Comparison of ENCODE assay signal across 8 mouse cellular contexts in genomic region chr6:71166551-71167169, GRCm38 (mm10). TPM values are rescaled to one million over a fixed set of nuclear protein-coding genes. Genes with fewer than 3 reads are reported as not detected.
A peak's percentile ranks its signal among the peaks of the same experiment; 100 is the strongest.
DNase-seq lines count a peak whose midpoint lies in the region; ATAC-seq and TF ChIP-seq lines count a peak whose summit lies in the region.
"Had no signal": no experiment of that assay in that cellular context is flagged by ENCODE, and none has a peak within 500 bp of the region (broad histone marks: within the 10 kb centered on the region; RNA-seq: fewer than 3 reads in every experiment).

No protein-coding gene starts in this region.

- no peaks in the 10 kb centered on the region for H3K79me2 ChIP-seq in CH12.LX (replicated peaks; ENCODE audit: control insufficient read depth, extremely low read depth, insufficient read depth, poor library complexity, severe bottlenecking)

- H3K27ac ChIP-seq in layer of hippocampus, adult 2 months, result no peak overlapping the region
- H3K27ac ChIP-seq in CH12.LX (ENCODE audit: insufficient read depth, low read depth), result no peak overlapping the region
- H3K27ac ChIP-seq in hindbrain, embryonic 15.5 days (replicated peaks), result no peak overlapping the region
- H3K27ac ChIP-seq in midbrain, postnatal 0 days (ENCODE audit: low read depth, low read length), result no peak overlapping the region

- no peak overlapping the region for H3K4me3 ChIP-seq in layer of hippocampus, adult 2 months
- H3K4me3 ChIP-seq in CH12.LX (replicated peaks in 1 of 3; ENCODE audit: low read depth in 2 of 3, low read length in 2 of 3, poor library complexity in 1 of 3), result no peak overlapping the region
- no peak overlapping the region for H3K4me3 ChIP-seq in hindbrain, embryonic 15.5 days
- H3K4me3 ChIP-seq in midbrain, postnatal 0 days (ENCODE audit: low read depth, low read length), result no peak overlapping the region

- 54% methylated on average over 6 of the region's 6 CpGs for WGBS in hindbrain, embryonic 15.5 days
- WGBS in midbrain, postnatal 0 days, result 45% methylated on average over 6 of the region's 6 CpGs

- peak; percentile 82 for TF ChIP-seq EP300 in CH12.LX (IDR thresholded peaks at IDR 0.05; ENCODE audit: low read length)

- no peak; the same call in none of the 2 replicates for TF ChIP-seq RAD21 in CH12.LX (IDR thresholded peaks at IDR 0.05; ENCODE audit: low read depth, low read length)

- dilution Hi-C loops in CH12.LX (cut with MboI; ENCODE audit: extremely low pct_ligation_motif_present, extremely low pct_unique_long_range_greater_than_20kb, low sequenced_read_pairs), result no loop called here

- H3K27me3 ChIP-seq in CH12.LX (replicated peaks), result no peaks in the 10 kb centered on the region
- H3K27me3 ChIP-seq in hindbrain, embryonic 15.5 days, result no peaks in the 10 kb centered on the region
- H3K27me3 ChIP-seq in midbrain, postnatal 0 days (ENCODE audit: insufficient read depth, low read length), result no peaks in the 10 kb centered on the region

- no peaks in the 10 kb centered on the region for H3K36me3 ChIP-seq in CH12.LX (replicated peaks in 1 of 2; ENCODE audit: control insufficient read depth in 1 of 2, insufficient read depth in 1 of 2, low read length in 1 of 2)
- no peaks in the 10 kb centered on the region for H3K36me3 ChIP-seq in hindbrain, embryonic 15.5 days
- H3K36me3 ChIP-seq in midbrain, postnatal 0 days (ENCODE audit: insufficient read depth, low read length), result no peaks in the 10 kb centered on the region

- peak; percentile 86 for TF ChIP-seq CTCF in layer of hippocampus, adult 2 months (conservative IDR thresholded peaks at IDR 0.05)
- peak; percentile 35 to 97; a peak in 3 of 4 replicates for TF ChIP-seq CTCF in CH12.LX (conservative IDR thresholded peaks at IDR 0.05 in 1 of 2, IDR thresholded peaks at IDR 0.05 in 1 of 2; ENCODE audit: low read depth in 2 of 2, low read length in 2 of 2)
- TF ChIP-seq CTCF in midbrain, postnatal 0 days (IDR thresholded peaks at IDR 0.05), result peak; percentile 88

- peak overlapping the region; percentile 69; the same call in 1 of the 2 replicates for H3K4me2 ChIP-seq in CH12.LX (ENCODE audit: insufficient read depth, low read depth, poor library complexity, severe bottlenecking)
- no peak overlapping the region for H3K4me2 ChIP-seq in hindbrain, embryonic 15.5 days
- no peak overlapping the region for H3K4me2 ChIP-seq in midbrain, postnatal 0 days (ENCODE audit: low read depth, low read length, poor library complexity, severe bottlenecking)

- H3K9ac ChIP-seq in CH12.LX (ENCODE audit: insufficient read depth, low read depth), result peak overlapping the region; percentile 16; the same call in 1 of the 2 replicates
- no peak overlapping the region for H3K9ac ChIP-seq in hindbrain, embryonic 15.5 days
- H3K9ac ChIP-seq in midbrain, postnatal 0 days (replicated peaks; ENCODE audit: low read length, poor library complexity, severe bottlenecking), result no peak overlapping the region

- in situ Hi-C loops in CH12.LX (cut with MboI; ENCODE audit: low pct_ligation_motif_present, low pct_unique_long_range_greater_than_20kb, low sequenced_read_pairs), result loop anchor here (10.0 kb wide), 1 partner anchor 98 kb away; no protein-coding TSS in a partner anchor

- peaks cover 7 to 28% of the 10 kb centered on the region in 2 experiments for H3K4me1 ChIP-seq in CH12.LX (ENCODE audit: control insufficient read depth in 1 of 2, insufficient read depth in 2 of 2)
- H3K4me1 ChIP-seq in hindbrain, embryonic 15.5 days (replicated peaks), result no peaks in the 10 kb centered on the region
- no peaks in the 10 kb centered on the region for H3K4me1 ChIP-seq in midbrain, postnatal 0 days (ENCODE audit: insufficient read depth, low read length)

- TF ChIP-seq POLR2A in CH12.LX (IDR thresholded peaks at IDR 0.05; ENCODE audit: low read depth, low read length), result no peak

- peak; percentile 38; the same call in 1 of the 2 replicates for ATAC-seq in hindbrain, embryonic 15.5 days (ENCODE audit: low FRiP score, low read depth)
- ATAC-seq in midbrain, postnatal 0 days (ENCODE audit: low FRiP score), result peak; percentile 62; the same call in 1 of the 2 replicates

- intact Hi-C loops in gastrocnemius, postnatal 14 days (cut with DNase I; ENCODE audit: low total_unique reads), result loop anchor here (5.0 kb wide), 1 partner anchor 231 kb away; no protein-coding TSS in a partner anchor

- no peak for DNase-seq in layer of hippocampus, adult 2 months (ENCODE audit: low spot score in 2 of 2)
- DNase-seq in layer of hippocampus, adult 8-10 months (ENCODE audit: low spot score in 2 of 2), result no peak
- DNase-seq in CH12.LX (ENCODE audit: extremely low read depth), result peak; percentile 90
- DNase-seq in NIH3T3 (ENCODE audit: low read depth), result peak; percentile 79
- DNase-seq in midbrain, postnatal 0 days (ENCODE audit: low spot score), result peak; percentile 75
- DNase-seq in gastrocnemius, postnatal 14 days, result no peak

- no peaks in the 10 kb centered on the region for H3K9me3 ChIP-seq in CH12.LX (replicated peaks; ENCODE audit: low read length)
- no peaks in the 10 kb centered on the region for H3K9me3 ChIP-seq in hindbrain, embryonic 15.5 days
- no peaks in the 10 kb centered on the region for H3K9me3 ChIP-seq in midbrain, postnatal 0 days (ENCODE audit: low read length)

TF ChIP-seq in CH12.LX, 34 proteins besides CTCF, POLR2A, EP300 and RAD21 (continues in another document):
- TF ChIP-seq TCF12 (IDR thresholded peaks at IDR 0.05; ENCODE audit: low read depth, low read length) (peak; percentile 91), SIN3A (IDR thresholded peaks at IDR 0.05; ENCODE audit: low read length) (peak; percentile 87), KAT2A (IDR thresholded peaks at IDR 0.05; ENCODE audit: insufficient replicate concordance, low read length) (no peak), TBP (conservative IDR thresholded peaks at IDR 0.05; ENCODE audit: low read depth, low read length) (no peak), NRF1 (IDR thresholded peaks at IDR 0.05; ENCODE audit: low read depth, low read length) (no peak), JUND (conservative IDR thresholded peaks at IDR 0.05; ENCODE audit: low read depth, low read length) (peak; percentile 84), MEF2A (IDR thresholded peaks at IDR 0.05; ENCODE audit: borderline replicate concordance, low read depth, low read length) (peak; percentile 93), MAX (IDR thresholded peaks at IDR 0.05; ENCODE audit: low read length) (no peak; the same call in 1 of the 2 replicates), ETS1 (conservative IDR thresholded peaks at IDR 0.05; ENCODE audit: low read depth, low read length) (peak; percentile 79), GABPA (IDR thresholded peaks at IDR 0.05; ENCODE audit: insufficient replicate concordance, low read depth, low read length) (no peak), MAZ (IDR thresholded peaks at IDR 0.05; ENCODE audit: low read depth, low read length) (no peak), ELF1 (IDR thresholded peaks at IDR 0.05; ENCODE audit: low read depth, low read length) (no peak), IRF4 (IDR thresholded peaks at IDR 0.05; ENCODE audit: low read depth, low read length) (peak; percentile 93), USF2 (conservative IDR thresholded peaks at IDR 0.05; ENCODE audit: low read depth, low read length) (no peak), USF1 (IDR thresholded peaks at IDR 0.05; ENCODE audit: low read depth, low read length) (no peak), MXI1 (IDR thresholded peaks at IDR 0.05; ENCODE audit: low read depth, low read length) (0 out of 2 replicates have a peak, but pooled peaks have one; percentile 35), UBTF (IDR thresholded peaks at IDR 0.05; ENCODE audit: low read depth, low read length) (no peak), JUN (IDR thresholded peaks at IDR 0.05; ENCODE audit: insufficient read depth, low read depth, low read length) (peak; percentile 76), MAFK (IDR thresholded peaks at IDR 0.05; ENCODE audit: insufficient replicate concordance, low read length) (no peak), CHD1 (IDR thresholded peaks at IDR 0.05; ENCODE audit: low read depth, low read length) (no peak), ZNF384 (IDR thresholded peaks at IDR 0.05; ENCODE audit: low read depth, low read length) (peak; percentile 85), PAX5 (IDR thresholded peaks at IDR 0.05; ENCODE audit: low read length) (no peak), ZMIZ1 (IDR thresholded peaks at IDR 0.05; ENCODE audit: low read depth, low read length) (no peak), CHD2 (IDR thresholded peaks at IDR 0.05; ENCODE audit: low read length) (no peak), MYC (IDR thresholded peaks at IDR 0.05; ENCODE audit: low read depth, low read length) (0 out of 2 replicates have a peak, but pooled peaks have one; percentile 64), BHLHE40 (IDR thresholded peaks at IDR 0.05; ENCODE audit: low read depth, low read length) (peak; percentile 43; the same call in 1 of the 2 replicates), HCFC1 (IDR thresholded peaks at IDR 0.05; ENCODE audit: low read depth, low read length) (no peak; the same call in 1 of the 2 replicates), SMC3 (IDR thresholded peaks at IDR 0.05; ENCODE audit: low read depth, low read length) (peak; percentile 97), E2F4 (IDR thresholded peaks at IDR 0.05; ENCODE audit: insufficient replicate concordance, low read depth, low read length) (no peak), ZKSCAN1 (IDR thresholded peaks at IDR 0.05; ENCODE audit: borderline replicate concordance, low read depth, low read length) (no peak), ZC3H11A (IDR thresholded peaks at IDR 0.05; ENCODE audit: low read depth, low read length) (peak; percentile 88)

RNA-seq across cellular contexts. Expression of gene Thnsl2, which starts 22.4 kb away (rescaled TPM):
- total RNA-seq in layer of hippocampus, adult 2 months (2021), result 1 to 10 TPM; 3.9 to 4.1 TPM
- total RNA-seq in layer of hippocampus, adult 8-10 months (2022), result 1 to 10 TPM; 3.8 to 6.2 (median 4.8) TPM
- total RNA-seq in CH12.LX (2012; rRNA removed), result not detected in 2 replicates
- not detected in 2 replicates for total RNA-seq in CH12.LX (2014; rRNA removed)
- polyA plus RNA-seq in CH12.LX (2012; ENCODE audit: insufficient read length, low read depth), result not detected in 2 replicates
- 4.5 and 5.6 TPM in 2 replicates for polyA plus RNA-seq in hindbrain, embryonic 15.5 days (2015; fragmentation: Nextera tagmentation; extraction: Ambion mirVana)
- 3.7 and 7.3 TPM in 2 replicates for total RNA-seq in midbrain, postnatal 0 days (2014; rRNA removed)
- 4.9 and 5.4 TPM in 2 replicates for polyA plus RNA-seq in midbrain, postnatal 0 days (2015; fragmentation: Nextera tagmentation; extraction: Ambion mirVana)
- total RNA-seq in gastrocnemius, postnatal 14 days (2021), result 1 to 10 TPM; 5.9 to 6.2 TPM

RNA-seq across cellular contexts. Expression of gene Fabp1, which starts 33.0 kb away (rescaled TPM):
- not detected for total RNA-seq in layer of hippocampus, adult 2 months (2021)
- not detected for total RNA-seq in layer of hippocampus, adult 8-10 months (2022)
- total RNA-seq in CH12.LX (2012; rRNA removed), result not detected in 2 replicates
- not detected in 2 replicates for total RNA-seq in CH12.LX (2014; rRNA removed)
- polyA plus RNA-seq in CH12.LX (2012; ENCODE audit: insufficient read length, low read depth), result not detected in 2 replicates
- 0.30 and 0.75 TPM in 2 replicates for polyA plus RNA-seq in hindbrain, embryonic 15.5 days (2015; fragmentation: Nextera tagmentation; extraction: Ambion mirVana)
- not detected in 2 replicates for total RNA-seq in midbrain, postnatal 0 days (2014; rRNA removed)
- polyA plus RNA-seq in midbrain, postnatal 0 days (2015; fragmentation: Nextera tagmentation; extraction: Ambion mirVana), result not detected in 2 replicates
- total RNA-seq in gastrocnemius, postnatal 14 days (2021), result not detected
- total RNA-seq: hematopoietic stem cell, adult 5-6 weeks had no signal

Comparison
In these comparisons a context has a peak if more than half of its experiments do, and no peak if none do; other contexts are left out.
1. DNase-seq: peak in CH12.LX (single experiment), NIH3T3 (single experiment) and midbrain, postnatal 0 days (single experiment); none in layer of hippocampus, adult 2 months (0 of 2), layer of hippocampus, adult 8-10 months (0 of 2) and gastrocnemius, postnatal 14 days (single experiment).
2. Peak in every context shown above with its lines, with median percentiles within 50 percentile points of each other: CTCF ChIP-seq.